21 mouse cellular contexts compared by ENCODE assay signal in genomic region chr3:79204261-79204660, GRCm38 (mm10).
DNase-seq lines count a peak whose midpoint lies in the region; ATAC-seq and TF ChIP-seq lines count a peak whose summit lies in the region.
"Had no signal": no experiment of that assay in that cellular context is flagged by ENCODE, and none has a peak within 500 bp of the region (broad histone marks: within the 10 kb centered on the region; RNA-seq: fewer than 3 reads in every experiment).

No protein-coding gene starts in this region.

- DNase-seq in heart, adult 2 months: peak in 1 of 2 experiments; percentile 40
- DNase-seq in heart, postnatal 36 days: no peak
- DNase-seq in layer of hippocampus, adult 2 months (ENCODE audit: low spot score in 2 of 2): no peak
- DNase-seq in layer of hippocampus, adult 8-10 months (ENCODE audit: low spot score in 2 of 2): no peak
- no peak for DNase-seq in lung, postnatal 0 days (ENCODE audit: low spot score)
- DNase-seq in lung, postnatal 25 days (ENCODE audit: low spot score): no peak
- no peak for DNase-seq in adrenal gland, postnatal 36 days
- DNase-seq: adrenal gland, postnatal 14 days; cerebellum, adult 2 months; cerebellum, postnatal 10 days; forebrain, postnatal 0 days; gastrocnemius, postnatal 36 days; heart, adult 18-20 months had no signal

- peak overlapping the region; percentile 2; the same call in 1 of the 2 replicates for H3K9ac ChIP-seq in heart, adult 2 months (ENCODE audit: low read depth, low read length)
- no peak overlapping the region for H3K9ac ChIP-seq in lung, postnatal 0 days (replicated peaks; ENCODE audit: low read depth)
- H3K9ac ChIP-seq: forebrain, embryonic 13.5 days; forebrain, postnatal 0 days; heart, embryonic 12.5 days; hindbrain, embryonic 13.5 days had no signal

- no peak for TF ChIP-seq EP300 in heart, adult 2 months (IDR thresholded peaks at IDR 0.05; ENCODE audit: insufficient read depth, low read depth, low read length)
- no peak for TF ChIP-seq EP300 in lung, postnatal 0 days (IDR thresholded peaks at IDR 0.05)

- TF ChIP-seq CTCF in heart, adult 2 months (IDR thresholded peaks at IDR 0.05): no peak
- TF ChIP-seq CTCF in layer of hippocampus, adult 2 months (conservative IDR thresholded peaks at IDR 0.05): no peak
- no peak for TF ChIP-seq CTCF in lung, postnatal 0 days (IDR thresholded peaks at IDR 0.05)

- peaks cover 22% of the 10 kb centered on the region for H3K4me1 ChIP-seq in heart, adult 2 months (ENCODE audit: control insufficient read depth, insufficient read depth, low read length)
- H3K4me1 ChIP-seq in lung, postnatal 0 days (ENCODE audit: insufficient read depth, low read depth, low read length): peaks cover 22% of the 10 kb centered on the region

- intact Hi-C loops in heart, adult 2 months (cut with DNase I): loop anchor here (5.0 kb wide), 3 partner anchors 83 to 363 kb away; partner anchors contain the start of genes Fnip2 and Rapgef2
- intact Hi-C loops in heart, postnatal 36 days (cut with DNase I): loop anchor here (5.0 kb wide), 1 partner anchor 238 kb away; no protein-coding TSS in a partner anchor

- no peak for ATAC-seq in lung, postnatal 0 days
- ATAC-seq: activated CD4-positive, CD25-positive, alpha-beta regulatory T cell, adult 4 months; forebrain, embryonic 13.5 days; forebrain, postnatal 0 days; hindbrain, postnatal 0 days; Patski had no signal

- H3K36me3 ChIP-seq in heart, adult 2 months (ENCODE audit: control insufficient read depth, insufficient read depth, low read length): peaks cover 9% of the 10 kb centered on the region
- H3K36me3 ChIP-seq in lung, postnatal 0 days (ENCODE audit: insufficient read depth, low read length): no peaks in the 10 kb centered on the region
- H3K36me3 ChIP-seq: heart, embryonic 12.5 days; hindbrain, embryonic 13.5 days had no signal

- H3K27ac ChIP-seq in heart, adult 2 months: peak overlapping the region; percentile 94
- H3K27ac ChIP-seq in layer of hippocampus, adult 2 months: peak overlapping the region; percentile 93
- peak overlapping the region; percentile 47; the same call in 1 of the 2 replicates for H3K27ac ChIP-seq in lung, postnatal 0 days (ENCODE audit: low read length)
- H3K27ac ChIP-seq: embryonic facial prominence, embryonic 10.5 days; forebrain, embryonic 13.5 days; hindbrain, embryonic 13.5 days; hindbrain, postnatal 0 days had no signal

- H3K9me3 ChIP-seq in lung, postnatal 0 days (ENCODE audit: low read length): 0 out of 2 replicates have a peak, but pooled peaks cover 4% of the 10 kb centered on the region
- H3K9me3 ChIP-seq: embryonic facial prominence, embryonic 10.5 days; forebrain, embryonic 13.5 days; heart, embryonic 12.5 days; hindbrain, embryonic 13.5 days had no signal

- no peak for TF ChIP-seq POLR2A in heart, adult 2 months (IDR thresholded peaks at IDR 0.05; ENCODE audit: insufficient read depth, low read depth, low read length)

- peaks cover 7% of the 10 kb centered on the region for H3K79me2 ChIP-seq in heart, adult 2 months (replicated peaks; ENCODE audit: control insufficient read depth, insufficient read depth, low read length)

- H3K4me3 ChIP-seq in heart, adult 2 months: no peak overlapping the region
- no peak overlapping the region for H3K4me3 ChIP-seq in layer of hippocampus, adult 2 months
- H3K4me3 ChIP-seq in lung, postnatal 0 days (ENCODE audit: low read depth, low read length): no peak overlapping the region
- H3K4me3 ChIP-seq: embryonic facial prominence, embryonic 10.5 days; forebrain, embryonic 13.5 days; heart, embryonic 12.5 days; hindbrain, embryonic 13.5 days had no signal

- H3K27me3 ChIP-seq in heart, adult 2 months (ENCODE audit: control insufficient read depth, insufficient read depth, low read length): no peaks in the 10 kb centered on the region
- H3K27me3 ChIP-seq in lung, postnatal 0 days (replicated peaks; ENCODE audit: insufficient read depth, low read length): no peaks in the 10 kb centered on the region
- H3K27me3 ChIP-seq: CH12.LX; forebrain, embryonic 13.5 days; heart, embryonic 12.5 days; hindbrain, embryonic 13.5 days; Patski had no signal

- H3K4me2 ChIP-seq in lung, postnatal 0 days (replicated peaks; ENCODE audit: low read depth, low read length): no peak overlapping the region
- H3K4me2 ChIP-seq: forebrain, embryonic 13.5 days; heart, embryonic 12.5 days; hindbrain, embryonic 13.5 days had no signal

- WGBS in heart, adult 2 months: 54% methylated on average over 9 of the region's 9 CpGs
- WGBS in lung, postnatal 0 days: 40% methylated on average over 9 of the region's 9 CpGs
